Mouse (Mus musculus): ENCODE measurements around the gene Sh3rf3. TPM values are rescaled to one million over a fixed set of nuclear protein-coding genes. Genes with fewer than 3 reads are reported as not detected.

The Sh3rf3 gene
- polyA plus RNA-seq, 1 experiment from 2014 or later = 0.03 TPM

GRCm38 (mm10) chr10:58814486-58814885, 1.3 kb downstream of the Sh3rf3 start:
- H3K4me1 ChIP-seq (replicated peaks) = peaks cover 12% of the 10 kb centered on the region; the same call in 1 of the 2 replicates
- no peak overlapping the region for H3K4me3 ChIP-seq (replicated peaks)

DNA sequence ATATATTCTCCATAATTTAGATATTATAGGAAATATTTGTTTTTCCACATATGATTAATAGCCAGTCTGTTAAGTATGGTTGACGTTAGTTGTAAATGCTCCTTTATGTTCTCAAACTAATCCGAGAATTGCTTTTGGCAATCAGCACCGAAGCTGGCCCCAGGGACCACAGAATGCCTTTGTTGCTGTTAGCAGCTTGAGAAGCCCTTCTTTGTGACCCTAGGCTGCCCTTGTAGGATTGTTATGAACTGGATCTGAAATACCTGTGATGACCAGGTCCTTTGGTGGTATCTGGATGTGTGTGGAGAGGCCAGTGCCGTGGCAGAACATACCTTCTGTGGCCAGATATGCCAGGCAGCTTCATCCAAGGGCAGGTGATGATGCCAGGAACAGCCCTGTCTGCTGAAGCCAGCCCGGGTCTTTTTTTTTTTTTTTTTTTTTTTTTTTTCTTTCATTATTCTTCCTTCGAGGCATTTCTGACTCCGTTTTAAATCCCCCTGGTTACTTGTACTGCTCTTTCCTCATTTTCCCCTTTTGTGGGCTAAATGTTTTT, 10.9 kb downstream of the Sh3rf3 start:
- WGBS (ENCODE audit: insufficient replicate concordance) = 50% methylated on average over 7 of the region's 7 CpGs
- no peak overlapping the region for H3K4me3 ChIP-seq (replicated peaks)
- H3K9ac ChIP-seq = no peak overlapping the region
- H3K9me3 ChIP-seq (replicated peaks) = no peaks in the 10 kb centered on the region
- H3K4me2 ChIP-seq = no peak overlapping the region
- no peaks in the 10 kb centered on the region for H3K27me3 ChIP-seq
- no peak for ATAC-seq (ENCODE audit: insufficient read depth)
- H3K4me1 ChIP-seq (replicated peaks) = no peaks in the 10 kb centered on the region
- H3K27ac ChIP-seq (replicated peaks) = no peak overlapping the region
- H3K36me3 ChIP-seq (replicated peaks) = no peaks in the 10 kb centered on the region

More at GRCm38 (mm10) chr10:58814486-58814885, 1.3 kb downstream of the Sh3rf3 start:
- no peak overlapping the region for H3K9ac ChIP-seq
- no peak overlapping the region for H3K4me2 ChIP-seq
- ATAC-seq (ENCODE audit: insufficient read depth) = no peak
- no peak overlapping the region for H3K27ac ChIP-seq (replicated peaks)
- H3K27me3 ChIP-seq = peaks cover 49% of the 10 kb centered on the region
- 46% methylated on average over 7 of the region's 7 CpGs for WGBS (ENCODE audit: insufficient replicate concordance)
- H3K36me3 ChIP-seq (replicated peaks) = no peaks in the 10 kb centered on the region
- H3K9me3 ChIP-seq (replicated peaks) = no peaks in the 10 kb centered on the region

DNA sequence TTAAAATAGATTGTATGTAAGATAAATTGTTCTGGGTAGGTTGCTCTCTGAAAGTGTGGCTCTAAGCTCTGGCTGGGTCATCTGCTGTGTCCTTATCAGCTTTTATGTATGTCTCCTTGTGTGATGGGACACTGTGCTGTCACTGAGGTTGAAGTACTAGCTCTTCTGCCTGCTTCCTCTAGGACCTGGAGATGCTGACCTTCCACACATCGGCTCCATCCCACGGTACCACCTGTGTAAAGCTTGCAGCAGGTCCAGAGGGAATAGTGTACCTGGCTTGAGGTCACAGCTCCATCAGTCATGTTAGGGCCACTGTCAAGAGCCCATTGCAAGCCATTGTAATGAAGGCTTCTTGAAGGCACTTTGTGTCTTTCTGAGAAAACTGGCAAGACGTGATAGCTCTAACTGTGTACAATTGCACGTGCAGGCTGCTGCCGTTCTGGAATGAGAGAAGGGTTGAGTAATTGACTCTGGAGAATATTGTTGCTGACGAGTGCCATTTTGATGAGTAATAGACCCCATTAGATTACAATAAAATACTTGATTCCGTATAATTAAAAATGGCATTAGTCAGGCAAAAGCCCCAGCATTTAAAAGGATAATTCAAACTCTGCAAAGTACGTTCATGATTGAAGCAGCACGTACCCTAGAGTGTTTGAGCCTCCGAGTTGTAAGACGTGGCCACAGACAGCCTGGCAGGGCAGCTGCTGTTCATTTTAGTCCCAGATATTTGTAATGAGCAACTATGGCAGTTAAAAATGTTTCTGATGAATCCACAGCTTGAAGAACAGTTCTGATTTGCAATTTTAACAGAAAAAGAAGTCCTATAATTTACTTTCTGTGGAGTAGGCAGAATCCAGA, 16.3 kb downstream of the Sh3rf3 start:
- WGBS (ENCODE audit: insufficient replicate concordance) = 68% methylated on average over 11 of the region's 11 CpGs
- no peak overlapping the region for H3K4me2 ChIP-seq

GRCm38 (mm10) chr10:58833146-58833545, 20.0 kb downstream of the Sh3rf3 start:
- H3K4me2 ChIP-seq = no peak overlapping the region
- H3K9me3 ChIP-seq (replicated peaks) = no peaks in the 10 kb centered on the region
- H3K27me3 ChIP-seq = no peaks in the 10 kb centered on the region
- no peak for ATAC-seq (ENCODE audit: insufficient read depth)
- no peaks in the 10 kb centered on the region for H3K4me1 ChIP-seq (replicated peaks)
- no peak overlapping the region for H3K27ac ChIP-seq (replicated peaks)
- no peak overlapping the region for H3K9ac ChIP-seq
- no peaks in the 10 kb centered on the region for H3K36me3 ChIP-seq (replicated peaks)
- no peak overlapping the region for H3K4me3 ChIP-seq (replicated peaks)
- WGBS (ENCODE audit: insufficient replicate concordance) = 40% methylated on average over 3 of the region's 3 CpGs

More for the DNA sequence above, 16.3 kb downstream of the Sh3rf3 start:
- no peaks in the 10 kb centered on the region for H3K36me3 ChIP-seq (replicated peaks)
- no peak for ATAC-seq (ENCODE audit: insufficient read depth)
- no peaks in the 10 kb centered on the region for H3K27me3 ChIP-seq
- no peak overlapping the region for H3K4me3 ChIP-seq (replicated peaks)
- H3K27ac ChIP-seq (replicated peaks) = no peak overlapping the region
- H3K4me1 ChIP-seq (replicated peaks) = no peaks in the 10 kb centered on the region
- no peaks in the 10 kb centered on the region for H3K9me3 ChIP-seq (replicated peaks)
- no peak overlapping the region for H3K9ac ChIP-seq

DNA sequence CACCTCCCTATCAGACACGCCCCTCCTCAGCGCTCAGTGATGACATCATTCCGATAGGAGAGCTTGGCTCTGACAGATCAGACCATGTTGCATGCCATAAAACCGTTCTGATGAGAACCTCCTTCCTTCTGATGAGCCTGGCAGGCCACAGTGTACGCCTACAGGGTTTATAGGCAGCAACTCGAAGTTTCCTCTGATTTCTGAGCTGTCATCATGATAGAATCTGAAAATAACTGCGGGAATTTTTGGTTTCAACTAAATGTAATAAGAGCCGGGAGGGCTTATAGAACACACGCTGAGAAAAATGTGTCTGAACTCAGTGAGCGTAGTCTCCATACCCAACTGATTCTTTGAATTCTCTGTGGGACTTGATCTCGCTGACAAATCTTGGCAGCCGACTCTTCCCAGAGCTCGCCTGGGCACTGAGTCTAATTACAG, 20.6 kb downstream of the Sh3rf3 start:
- Histone ChIP-seq H3K4me3 (replicated peaks) (no peak overlapping the region), H3K9me3 (replicated peaks) (no peaks in the 10 kb centered on the region), H3K4me2 (no peak overlapping the region), H3K27me3 (no peaks in the 10 kb centered on the region), H3K36me3 (replicated peaks) (no peaks in the 10 kb centered on the region), H3K4me1 (replicated peaks) (no peaks in the 10 kb centered on the region), H3K27ac (replicated peaks) (no peak overlapping the region), H3K9ac (no peak overlapping the region)
- ATAC-seq (ENCODE audit: insufficient read depth) = no peak
- 67% methylated on average over 13 of the region's 13 CpGs for WGBS (ENCODE audit: insufficient replicate concordance)

GRCm38 (mm10) chr10:58836391-58836790, 23.2 kb downstream of the Sh3rf3 start:
- Histone ChIP-seq H3K27me3 (no peaks in the 10 kb centered on the region), H3K36me3 (replicated peaks) (no peaks in the 10 kb centered on the region), H3K27ac (replicated peaks) (no peak overlapping the region), H3K9me3 (replicated peaks) (no peaks in the 10 kb centered on the region), H3K4me2 (no peak overlapping the region), H3K4me3 (replicated peaks) (no peak overlapping the region), H3K9ac (no peak overlapping the region), H3K4me1 (replicated peaks) (no peaks in the 10 kb centered on the region)
- 59% methylated on average over 3 of the region's 3 CpGs for WGBS (ENCODE audit: insufficient replicate concordance)
- no peak for ATAC-seq (ENCODE audit: insufficient read depth)

GRCm38 (mm10) chr10:58837504-58837903, 24.3 kb downstream of the Sh3rf3 start:
- H3K9ac ChIP-seq = no peak overlapping the region
- H3K4me3 ChIP-seq (replicated peaks) = no peak overlapping the region
- no peak overlapping the region for H3K27ac ChIP-seq (replicated peaks)
- H3K4me2 ChIP-seq = no peak overlapping the region
- no peaks in the 10 kb centered on the region for H3K36me3 ChIP-seq (replicated peaks)
- H3K9me3 ChIP-seq (replicated peaks) = no peaks in the 10 kb centered on the region
- H3K4me1 ChIP-seq (replicated peaks) = no peaks in the 10 kb centered on the region
- H3K27me3 ChIP-seq = no peaks in the 10 kb centered on the region
- no peak for ATAC-seq (ENCODE audit: insufficient read depth)
- 61% methylated on average over 5 of the region's 5 CpGs for WGBS (ENCODE audit: insufficient replicate concordance)

GRCm38 (mm10) chr10:58841945-58842344, 28.8 kb downstream of the Sh3rf3 start:
- WGBS (ENCODE audit: insufficient replicate concordance) = 64% methylated on average over 3 of the region's 3 CpGs
- Histone ChIP-seq H3K9ac (no peak overlapping the region), H3K4me3 (replicated peaks) (no peak overlapping the region), H3K27ac (replicated peaks) (no peak overlapping the region), H3K27me3 (no peaks in the 10 kb centered on the region), H3K36me3 (replicated peaks) (no peaks in the 10 kb centered on the region), H3K4me2 (no peak overlapping the region), H3K4me1 (replicated peaks) (no peaks in the 10 kb centered on the region), H3K9me3 (replicated peaks) (no peaks in the 10 kb centered on the region)
- no peak for ATAC-seq (ENCODE audit: insufficient read depth)

DNA sequence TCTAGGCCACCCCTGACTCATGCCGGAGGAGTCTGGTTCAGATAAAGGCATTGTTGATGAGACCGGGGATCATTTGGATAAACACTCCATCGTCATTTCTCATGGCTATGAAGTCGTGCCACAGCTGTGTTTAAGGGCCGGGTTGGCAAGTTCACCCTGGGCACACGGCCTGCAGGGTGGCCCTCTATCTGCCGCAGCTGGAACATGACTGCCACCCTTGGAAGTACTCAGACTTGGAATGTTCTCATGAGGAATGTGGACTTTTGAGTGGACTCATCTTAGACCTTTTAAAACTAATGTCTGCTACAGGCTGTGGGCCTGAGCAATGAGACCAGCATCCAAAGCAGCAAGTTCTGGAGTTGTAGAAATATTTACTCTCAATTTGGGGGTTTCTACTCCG, 29.9 kb downstream of the Sh3rf3 start:
- Histone ChIP-seq H3K27me3 (no peaks in the 10 kb centered on the region), H3K4me2 (no peak overlapping the region), H3K36me3 (replicated peaks) (no peaks in the 10 kb centered on the region), H3K9me3 (replicated peaks) (no peaks in the 10 kb centered on the region), H3K4me1 (replicated peaks) (no peaks in the 10 kb centered on the region), H3K27ac (replicated peaks) (no peak overlapping the region), H3K4me3 (replicated peaks) (no peak overlapping the region), H3K9ac (no peak overlapping the region)
- ATAC-seq (ENCODE audit: insufficient read depth) = no peak
- WGBS (ENCODE audit: insufficient replicate concordance) = 66% methylated on average over 8 of the region's 8 CpGs

GRCm38 (mm10) chr10:58848127-58848526, 35.0 kb downstream of the Sh3rf3 start:
- Histone ChIP-seq H3K9me3 (replicated peaks) (no peaks in the 10 kb centered on the region), H3K9ac (no peak overlapping the region), H3K4me3 (replicated peaks) (no peak overlapping the region), H3K4me1 (replicated peaks) (no peaks in the 10 kb centered on the region), H3K4me2 (no peak overlapping the region), H3K36me3 (replicated peaks) (no peaks in the 10 kb centered on the region), H3K27me3 (no peaks in the 10 kb centered on the region), H3K27ac (replicated peaks) (no peak overlapping the region)
- WGBS (ENCODE audit: insufficient replicate concordance) = 54% methylated on average over 5 of the region's 5 CpGs
- ATAC-seq (ENCODE audit: insufficient read depth) = no peak

DNA sequence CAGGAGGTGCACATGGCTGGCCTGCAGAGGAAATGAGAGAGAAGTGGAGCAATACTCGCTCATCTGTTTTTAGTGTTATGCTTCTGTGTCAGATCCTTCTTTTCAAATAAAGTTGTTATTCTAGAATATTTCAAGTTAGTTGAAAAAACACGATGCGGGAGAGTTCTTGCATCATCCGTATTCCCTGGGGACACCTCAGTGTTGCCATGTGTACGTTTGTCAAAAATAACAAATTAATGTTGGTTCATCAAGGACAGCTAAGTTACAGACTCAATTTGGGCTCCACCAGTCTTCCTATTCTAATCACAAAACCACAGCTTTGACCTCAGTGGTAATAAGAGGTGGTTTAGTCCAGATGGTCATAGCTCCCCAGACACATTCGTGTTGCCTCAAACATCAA, 35.4 kb downstream of the Sh3rf3 start:
- Histone ChIP-seq H3K4me2 (no peak overlapping the region), H3K9me3 (replicated peaks) (no peaks in the 10 kb centered on the region), H3K36me3 (replicated peaks) (no peaks in the 10 kb centered on the region), H3K4me1 (replicated peaks) (no peaks in the 10 kb centered on the region), H3K27ac (replicated peaks) (no peak overlapping the region), H3K4me3 (replicated peaks) (no peak overlapping the region), H3K9ac (no peak overlapping the region), H3K27me3 (no peaks in the 10 kb centered on the region)
- WGBS (ENCODE audit: insufficient replicate concordance) = 54% methylated on average over 6 of the region's 6 CpGs
- no peak for ATAC-seq (ENCODE audit: insufficient read depth)

Measured in liver, embryonic 15.5 days (tissue).